Mouse (Mus musculus): ENCODE data around the gene Tdrd1. TPM values are rescaled to one million over a fixed set of nuclear protein-coding genes. Genes with fewer than 3 reads are reported as not detected.

Gene Tdrd1
- total and polyA plus RNA-seq, 3 experiments, result 0.07 TPM; not detected in 2

- Histone ChIP-seq H3K79me2 (replicated peaks; ENCODE audit: control insufficient read depth, extremely low read depth, insufficient read depth, poor library complexity, severe bottlenecking) (no peaks in the 10 kb centered on the region), H3K4me2 (ENCODE audit: insufficient read depth, low read depth, poor library complexity, severe bottlenecking) (no peak overlapping the region), H3K9me3 (replicated peaks; ENCODE audit: low read length) (no peaks in the 10 kb centered on the region), H3K4me1 (ENCODE audit: control insufficient read depth in 1 of 2, insufficient read depth in 2 of 2) (0 out of 4 replicates have a peak, but pooled peaks cover 3% of the 10 kb centered on the region in 2 experiments), H3K27ac (ENCODE audit: insufficient read depth, low read depth) (no peak overlapping the region), H3K4me3 (replicated peaks in 1 of 3; ENCODE audit: low read depth in 2 of 3, low read length in 2 of 3, poor library complexity in 1 of 3) (no peak overlapping the region), H3K9ac (ENCODE audit: insufficient read depth, low read depth) (no peak overlapping the region), H3K36me3 (replicated peaks in 1 of 2; ENCODE audit: control insufficient read depth in 1 of 2, insufficient read depth in 1 of 2, low read length in 1 of 2) (no peaks in the 10 kb centered on the region), H3K27me3 (replicated peaks) (peaks cover 53% of the 10 kb centered on the region)
- in situ Hi-C loops (cut with MboI; ENCODE audit: low pct_ligation_motif_present, low pct_unique_long_range_greater_than_20kb, low sequenced_read_pairs), result no loop called here
- no peak for TF ChIP-seq TBP (conservative IDR thresholded peaks at IDR 0.05; ENCODE audit: low read depth, low read length)
- no peak for TF ChIP-seq JUND (conservative IDR thresholded peaks at IDR 0.05; ENCODE audit: low read depth, low read length)
- no peak for TF ChIP-seq BHLHE40 (IDR thresholded peaks at IDR 0.05; ENCODE audit: low read depth, low read length)
- TF ChIP-seq E2F4 (IDR thresholded peaks at IDR 0.05; ENCODE audit: insufficient replicate concordance, low read depth, low read length), result no peak
- no peak for TF ChIP-seq KAT2A (IDR thresholded peaks at IDR 0.05; ENCODE audit: insufficient replicate concordance, low read length)
- no peak for TF ChIP-seq EP300 (IDR thresholded peaks at IDR 0.05; ENCODE audit: low read length)
- dilution Hi-C loops (cut with MboI; ENCODE audit: extremely low pct_ligation_motif_present, extremely low pct_unique_long_range_greater_than_20kb, low sequenced_read_pairs), result no loop called here
- no peak for DNase-seq (ENCODE audit: extremely low read depth)
Measured at GRCm38 (mm10) chr19:56877364-56877763, 51.4 kb downstream of the Tdrd1 start.

GRCm38 (mm10) chr19:56887879-56888278 is 61.9 kb downstream of the Tdrd1 start:
- in situ Hi-C loops (cut with MboI; ENCODE audit: low pct_ligation_motif_present, low pct_unique_long_range_greater_than_20kb, low sequenced_read_pairs) (no loop called here), dilution Hi-C loops (cut with MboI; ENCODE audit: extremely low pct_ligation_motif_present, extremely low pct_unique_long_range_greater_than_20kb, low sequenced_read_pairs) (no loop called here)
- no peak overlapping the region for H3K4me2 ChIP-seq (ENCODE audit: insufficient read depth, low read depth, poor library complexity, severe bottlenecking)
- DNase-seq (ENCODE audit: extremely low read depth), result no peak
- H3K36me3 ChIP-seq (replicated peaks in 1 of 2; ENCODE audit: control insufficient read depth in 1 of 2, insufficient read depth in 1 of 2, low read length in 1 of 2), result no peaks in the 10 kb centered on the region
- no peak overlapping the region for H3K4me3 ChIP-seq (replicated peaks in 1 of 3; ENCODE audit: low read depth in 2 of 3, low read length in 2 of 3, poor library complexity in 1 of 3)
- H3K9ac ChIP-seq (ENCODE audit: insufficient read depth, low read depth), result no peak overlapping the region
- H3K9me3 ChIP-seq (replicated peaks; ENCODE audit: low read length), result no peaks in the 10 kb centered on the region
- no peaks in the 10 kb centered on the region for H3K79me2 ChIP-seq (replicated peaks; ENCODE audit: control insufficient read depth, extremely low read depth, insufficient read depth, poor library complexity, severe bottlenecking)
- no peak overlapping the region for H3K27ac ChIP-seq (ENCODE audit: insufficient read depth, low read depth)
- TF ChIP-seq EP300 (IDR thresholded peaks at IDR 0.05; ENCODE audit: low read length) (no peak), MEF2A (IDR thresholded peaks at IDR 0.05; ENCODE audit: borderline replicate concordance, low read depth, low read length) (no peak), TBP (conservative IDR thresholded peaks at IDR 0.05; ENCODE audit: low read depth, low read length) (no peak), POLR2A (IDR thresholded peaks at IDR 0.05; ENCODE audit: low read depth, low read length) (no peak), ZNF384 (IDR thresholded peaks at IDR 0.05; ENCODE audit: low read depth, low read length) (no peak), USF2 (conservative IDR thresholded peaks at IDR 0.05; ENCODE audit: low read depth, low read length) (no peak), TCF12 (IDR thresholded peaks at IDR 0.05; ENCODE audit: low read depth, low read length) (no peak), NRF1 (IDR thresholded peaks at IDR 0.05; ENCODE audit: low read depth, low read length) (no peak), ETS1 (conservative IDR thresholded peaks at IDR 0.05; ENCODE audit: low read depth, low read length) (no peak), CHD2 (IDR thresholded peaks at IDR 0.05; ENCODE audit: low read length) (no peak), POLR2AphosphoS2 (IDR thresholded peaks at IDR 0.05; ENCODE audit: low read depth, low read length) (no peak), NELFE (IDR thresholded peaks at IDR 0.05; ENCODE audit: low read depth, low read length) (no peak), USF1 (IDR thresholded peaks at IDR 0.05; ENCODE audit: low read depth, low read length) (no peak), ZMIZ1 (IDR thresholded peaks at IDR 0.05; ENCODE audit: low read depth, low read length) (no peak)
- no peaks in the 10 kb centered on the region for H3K27me3 ChIP-seq (replicated peaks)
- no peaks in the 10 kb centered on the region for H3K4me1 ChIP-seq (ENCODE audit: control insufficient read depth in 1 of 2, insufficient read depth in 2 of 2)
